Mouse (Mus musculus): ENCODE data around the gene Hc.

The Hc gene

GRCm38 (mm10) chr2:35057243-35057642 lies 4.0 kb downstream of the Hc start:
- no peak for DNase-seq (ENCODE audit: low spot score)

GRCm38 (mm10) chr2:35048851-35049250 lies 12.4 kb downstream of the Hc start:
- DNase-seq (ENCODE audit: low spot score), result peak; percentile 52

GRCm38 (mm10) chr2:35044956-35045355 lies 16.3 kb downstream of the Hc start:
- DNase-seq (ENCODE audit: low spot score), result peak; percentile 77

DNA sequence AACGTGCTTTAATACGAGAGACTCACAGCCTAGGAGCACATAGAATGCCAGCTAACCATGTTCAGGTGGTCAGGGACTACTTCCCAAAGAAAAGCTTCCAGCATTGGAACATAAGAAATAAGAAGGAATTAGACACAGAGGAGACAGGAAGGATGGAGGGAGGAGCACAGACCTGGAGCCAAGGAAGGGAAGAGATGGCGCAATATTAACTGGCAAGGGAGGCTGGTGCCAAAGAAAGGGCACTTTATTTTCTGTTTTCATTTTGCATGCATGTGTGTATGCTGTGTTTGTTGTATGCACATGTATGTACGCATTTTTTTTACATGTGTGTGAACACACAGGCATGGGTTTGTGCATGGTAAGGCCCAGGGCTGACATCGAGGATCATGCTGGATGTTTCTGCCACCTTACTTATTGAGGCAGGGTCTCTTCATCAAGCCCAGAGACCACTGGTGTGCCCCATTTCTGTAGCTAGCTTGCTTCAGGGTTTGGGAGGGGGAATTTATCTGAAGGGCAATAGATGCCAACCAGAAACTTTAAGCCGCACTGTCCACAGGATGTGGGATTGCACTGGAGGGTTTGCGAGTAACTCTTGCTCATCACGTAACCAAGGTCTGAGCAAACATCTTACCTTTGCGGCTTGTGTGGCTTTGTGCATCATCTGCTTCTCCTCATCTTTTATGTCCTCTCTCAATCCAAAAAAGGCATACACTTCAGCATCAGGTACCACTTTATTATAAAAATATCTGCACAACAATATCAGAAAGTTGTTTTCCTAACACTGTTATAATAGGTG lies 22.5 kb downstream of the Hc start:
- DNase-seq (ENCODE audit: low spot score), result no peak

- DNase-seq (ENCODE audit: low spot score), result no peak
Observed at GRCm38 (mm10) chr2:35024646-35025154, 36.5 kb downstream of the Hc start.

DNA sequence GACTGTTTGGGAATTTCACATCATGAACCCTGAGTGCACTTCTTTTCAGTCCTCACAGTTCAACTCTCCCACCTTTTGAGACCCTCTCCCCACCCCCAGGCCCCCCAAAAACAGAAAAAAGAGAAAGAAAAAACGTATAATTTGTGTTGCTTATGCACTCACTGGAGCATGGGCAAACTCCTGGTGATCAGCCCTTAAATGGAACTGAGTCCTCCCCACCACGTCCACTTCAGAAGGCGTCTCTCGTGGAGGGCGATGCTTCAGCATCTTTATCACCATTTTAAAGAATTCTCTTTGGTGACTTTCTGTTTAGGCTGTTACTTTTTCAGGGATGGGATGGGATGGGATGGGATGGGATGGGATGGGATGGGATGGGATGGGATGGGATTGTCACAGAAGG lies 39.4 kb downstream of the Hc start:
- no peak for DNase-seq (ENCODE audit: low spot score)

DNA sequence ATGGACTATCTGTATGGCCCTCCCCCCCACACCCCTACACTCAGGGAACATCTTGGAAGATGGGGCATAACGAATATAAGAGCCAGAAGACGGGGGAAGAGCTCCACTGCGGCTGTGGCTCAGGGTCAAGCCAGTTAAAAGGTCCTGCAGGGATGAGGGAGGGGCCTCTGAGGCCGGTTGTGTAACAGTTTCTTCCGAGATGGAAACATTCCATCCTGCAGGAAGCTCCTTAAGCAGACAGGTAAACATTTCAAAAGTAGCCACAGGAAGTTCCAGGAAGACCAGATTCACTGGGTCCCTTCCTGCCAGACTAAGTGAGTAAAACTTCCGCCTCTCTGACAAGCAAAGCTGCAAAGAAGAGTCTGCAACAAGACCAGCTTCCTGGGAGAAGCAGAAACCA lies 45.4 kb downstream of the Hc start:
- no peak for DNase-seq (ENCODE audit: low spot score)

- no peak for DNase-seq (ENCODE audit: low spot score)
Observed at GRCm38 (mm10) chr2:35011649-35012048, 49.6 kb downstream of the Hc start.

DNA sequence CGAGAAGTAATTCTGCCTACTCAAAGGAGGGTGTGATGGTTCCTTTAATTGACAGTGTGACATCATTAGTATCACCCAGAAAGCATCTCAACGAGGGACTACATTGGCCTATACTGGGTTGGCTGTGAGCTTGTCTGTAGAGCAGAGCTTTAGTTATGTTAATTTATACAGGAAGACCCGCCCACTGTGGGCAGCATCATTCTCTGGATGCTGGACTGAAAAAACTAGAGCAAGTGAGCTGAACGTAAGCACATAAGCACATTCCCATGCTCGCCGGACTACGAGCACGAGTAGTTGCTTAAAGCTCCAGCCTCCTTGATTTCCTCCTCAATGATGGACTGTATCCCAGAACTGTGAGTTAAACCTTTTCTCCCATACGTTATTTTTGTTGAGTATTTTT lies 62.3 kb downstream of the Hc start:
- no peak for DNase-seq (ENCODE audit: low spot score)

DNA sequence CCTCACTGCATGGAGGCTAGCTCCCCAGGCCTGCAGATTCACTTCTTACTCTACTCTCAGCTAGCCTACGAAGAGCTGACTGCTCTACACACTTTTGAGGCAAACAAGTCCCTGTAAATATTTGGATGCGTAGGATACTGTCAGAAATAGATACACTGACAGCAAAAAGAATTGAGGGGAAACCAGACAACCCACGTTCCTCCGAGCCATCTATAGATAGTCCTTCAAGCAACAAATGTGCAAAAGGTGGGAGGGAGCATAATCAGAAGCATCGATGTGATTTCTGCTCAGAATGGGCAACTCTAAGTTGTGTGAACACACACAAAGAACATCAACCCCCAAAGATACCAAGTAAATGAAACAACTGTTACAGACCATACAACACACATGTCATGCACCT lies 64.7 kb downstream of the Hc start:
- DNase-seq (ENCODE audit: low spot score), result no peak

- DNase-seq (ENCODE audit: low spot score), result no peak
Observed at GRCm38 (mm10) chr2:34993696-34994356, 67.4 kb downstream of the Hc start.

GRCm38 (mm10) chr2:34992729-34993695 lies 68.2 kb downstream of the Hc start:
- DNase-seq (ENCODE audit: low spot score), result peak; percentile 83

GRCm38 (mm10) chr2:34991966-34992365 lies 69.3 kb downstream of the Hc start:
- no peak for DNase-seq (ENCODE audit: low spot score)

DNA sequence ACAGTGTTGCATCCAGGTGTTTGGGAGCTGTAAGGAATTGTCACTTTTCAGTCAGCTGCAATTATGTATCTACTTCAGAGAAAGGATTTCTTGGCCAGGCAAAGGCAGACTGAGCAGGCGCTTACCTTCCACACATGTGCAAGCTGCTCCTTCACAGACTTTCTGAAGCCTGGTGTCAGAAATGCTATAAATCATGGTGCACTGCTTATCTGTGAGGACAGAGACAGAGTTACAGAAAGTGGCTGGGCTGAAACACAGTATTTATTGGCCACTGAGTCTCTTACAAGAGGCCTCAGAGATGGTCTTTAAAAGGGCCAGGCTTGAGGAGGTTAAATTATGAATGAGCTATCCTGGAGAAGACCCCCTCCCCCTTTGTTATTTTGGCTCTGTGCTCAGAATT lies 71.5 kb downstream of the Hc start:
- DNase-seq (ENCODE audit: low spot score), result no peak

DNA sequence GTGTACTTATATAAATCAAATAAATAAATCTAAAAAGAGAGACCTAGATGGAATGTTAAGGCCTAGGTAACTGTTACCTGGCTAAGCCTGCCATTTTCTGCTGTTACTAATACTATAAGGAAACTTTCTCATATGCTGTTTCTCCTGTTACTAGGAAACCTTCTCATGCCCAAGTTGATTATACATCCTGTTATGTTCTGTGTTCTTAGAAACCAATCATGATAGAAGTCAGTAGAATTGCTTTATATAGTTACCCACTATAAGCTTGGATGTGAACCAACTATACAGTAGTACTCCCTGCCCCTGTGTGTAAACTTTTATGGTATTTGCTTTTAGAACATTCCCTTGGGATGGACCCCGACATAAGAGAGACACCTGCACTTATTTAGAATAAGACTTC lies 73.6 kb downstream of the Hc start:
- no peak for DNase-seq (ENCODE audit: low spot score)

DNA sequence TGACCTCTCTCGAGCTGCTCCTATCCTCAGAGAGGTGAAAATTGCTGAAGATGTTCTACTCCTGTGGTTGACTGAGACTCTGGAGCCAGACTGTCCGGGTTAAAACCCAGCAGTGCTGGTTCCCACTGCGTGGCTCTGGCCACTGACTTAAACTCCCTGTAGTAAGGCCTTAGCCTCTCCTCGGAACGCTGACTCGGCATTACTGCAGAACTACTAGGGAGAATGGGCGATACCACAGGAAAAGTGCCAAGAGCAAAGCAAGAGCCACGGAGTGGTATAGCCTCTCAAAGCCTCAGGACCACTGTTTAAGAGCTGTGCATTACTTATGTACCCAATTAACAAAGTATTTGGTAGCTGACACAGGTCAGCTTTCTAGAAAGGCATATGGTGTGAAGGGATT lies 76.4 kb downstream of the Hc start:
- DNase-seq (ENCODE audit: low spot score), result no peak

GRCm38 (mm10) chr2:34982906-34983698 lies 78.1 kb downstream of the Hc start:
- peak; percentile 49 for DNase-seq (ENCODE audit: low spot score)

GRCm38 (mm10) chr2:34982096-34982724 lies 79.0 kb downstream of the Hc start:
- DNase-seq (ENCODE audit: low spot score), result no peak

- no peak for DNase-seq (ENCODE audit: low spot score)
Observed at GRCm38 (mm10) chr2:34979459-34980011, 81.7 kb downstream of the Hc start.

GRCm38 (mm10) chr2:34978226-34978625 lies 83.0 kb downstream of the Hc start:
- DNase-seq (ENCODE audit: low spot score), result no peak

Data from embryo, embryonic 10 days (tissue).